Comparison of ENCODE assay signal across 9 mouse cellular contexts in genomic region chr19:25445054-25445453, GRCm38 (mm10).
DNase-seq lines count a peak whose midpoint lies in the region; ATAC-seq and TF ChIP-seq lines count a peak whose summit lies in the region.
"Had no signal": no experiment of that assay in that cellular context is flagged by ENCODE, and none has a peak within 500 bp of the region (broad histone marks: within the 10 kb centered on the region; RNA-seq: fewer than 3 reads in every experiment).

No protein-coding gene starts in this region.

- no peak for ATAC-seq in midbrain, embryonic 14.5 days (ENCODE audit: low FRiP score, low TSS enrichment)
- no peak for ATAC-seq in midbrain, embryonic 16.5 days
- peak; percentile 67 for ATAC-seq in erythroblast, adult 5-6 weeks (replicated peaks; ENCODE audit: low FRiP score, poor library complexity, severe bottlenecking)
- ATAC-seq in liver, embryonic 14.5 days (ENCODE audit: insufficient read depth), result no peak

- WGBS in midbrain, embryonic 14.5 days, result 23% methylated on average over 7 of the region's 7 CpGs
- 22% methylated on average over 7 of the region's 7 CpGs for WGBS in midbrain, embryonic 16.5 days
- WGBS in bone marrow, adult 2 months, result 21% methylated on average over 7 of the region's 7 CpGs
- WGBS in liver, embryonic 14.5 days (ENCODE audit: insufficient replicate concordance), result 19% methylated on average over 7 of the region's 7 CpGs

- no peaks in the 10 kb centered on the region for H3K9me3 ChIP-seq in midbrain, embryonic 14.5 days (ENCODE audit: control insufficient read depth, low read length)
- no peaks in the 10 kb centered on the region for H3K9me3 ChIP-seq in midbrain, embryonic 16.5 days (replicated peaks; ENCODE audit: control insufficient read depth, low read length, poor library complexity, severe bottlenecking)
- H3K9me3 ChIP-seq in liver, embryonic 14.5 days (ENCODE audit: control insufficient read depth, low read length), result no peaks in the 10 kb centered on the region
- H3K9me3 ChIP-seq: heart, embryonic 15.5 days had no signal

- H3K9ac ChIP-seq in midbrain, embryonic 14.5 days (replicated peaks; ENCODE audit: low read length), result no peak overlapping the region
- no peak overlapping the region for H3K9ac ChIP-seq in midbrain, embryonic 16.5 days (ENCODE audit: low read depth, low read length)
- no peak overlapping the region for H3K9ac ChIP-seq in liver, embryonic 14.5 days (replicated peaks)
- H3K9ac ChIP-seq: heart, embryonic 15.5 days had no signal

- H3K36me3 ChIP-seq in midbrain, embryonic 14.5 days (ENCODE audit: control insufficient read depth, insufficient read depth, low read length), result no peaks in the 10 kb centered on the region
- no peaks in the 10 kb centered on the region for H3K36me3 ChIP-seq in midbrain, embryonic 16.5 days (ENCODE audit: control insufficient read depth, insufficient read depth, low read length)
- no peaks in the 10 kb centered on the region for H3K36me3 ChIP-seq in liver, embryonic 14.5 days (replicated peaks; ENCODE audit: control insufficient read depth, insufficient read depth, low read depth)
- H3K36me3 ChIP-seq: heart, embryonic 15.5 days had no signal

- H3K27me3 ChIP-seq in midbrain, embryonic 14.5 days (ENCODE audit: control insufficient read depth, insufficient read depth, low read length), result no peaks in the 10 kb centered on the region
- H3K27me3 ChIP-seq in midbrain, embryonic 16.5 days (ENCODE audit: control insufficient read depth, insufficient read depth, low read depth, low read length), result peaks cover 3% of the 10 kb centered on the region; the same call in 1 of the 2 replicates
- H3K27me3 ChIP-seq in liver, embryonic 14.5 days (ENCODE audit: control insufficient read depth, insufficient read depth, low read length), result no peaks in the 10 kb centered on the region

- H3K4me3 ChIP-seq in midbrain, embryonic 14.5 days (replicated peaks; ENCODE audit: low read depth, low read length), result no peak overlapping the region
- H3K4me3 ChIP-seq in midbrain, embryonic 16.5 days (ENCODE audit: low read depth, low read length), result no peak overlapping the region
- no peak overlapping the region for H3K4me3 ChIP-seq in bone marrow, adult 2 months (replicated peaks; ENCODE audit: control insufficient read depth, low read depth, low read length)
- no peak overlapping the region for H3K4me3 ChIP-seq in liver, embryonic 14.5 days (ENCODE audit: insufficient read depth in 1 of 2, low read depth in 2 of 2, low read length in 2 of 2)
- H3K4me3 ChIP-seq: heart, embryonic 15.5 days had no signal

- H3K4me2 ChIP-seq in midbrain, embryonic 14.5 days (ENCODE audit: low read length), result no peak overlapping the region
- no peak overlapping the region for H3K4me2 ChIP-seq in midbrain, embryonic 16.5 days (ENCODE audit: low read length)
- no peak overlapping the region for H3K4me2 ChIP-seq in liver, embryonic 14.5 days (ENCODE audit: low read depth)
- H3K4me2 ChIP-seq: heart, embryonic 15.5 days had no signal

- no peak for TF ChIP-seq POLR2A in bone marrow, adult 2 months (IDR thresholded peaks at IDR 0.05; ENCODE audit: borderline replicate concordance, control insufficient read depth, low read depth, low read length)

- TF ChIP-seq CTCF in bone marrow, adult 2 months (IDR thresholded peaks at IDR 0.05; ENCODE audit: control insufficient read depth, insufficient read depth, low read length), result peak; percentile 55
- peak; percentile 85 for TF ChIP-seq CTCF in liver, embryonic 14.5 days (IDR thresholded peaks at IDR 0.05; ENCODE audit: low read depth)

- H3K27ac ChIP-seq in midbrain, embryonic 14.5 days (replicated peaks; ENCODE audit: low read depth, low read length), result no peak overlapping the region
- H3K27ac ChIP-seq in midbrain, embryonic 16.5 days (ENCODE audit: low read length), result no peak overlapping the region
- H3K27ac ChIP-seq in bone marrow, adult 2 months (ENCODE audit: control insufficient read depth, insufficient read depth, low read depth, low read length, poor library complexity), result no peak overlapping the region
- H3K27ac ChIP-seq in liver, embryonic 14.5 days, result no peak overlapping the region
- H3K27ac ChIP-seq: heart, embryonic 15.5 days had no signal

- peak; percentile 89 for DNase-seq in midbrain, embryonic 14.5 days
- DNase-seq in kidney, adult 9 months, result peak; percentile 87
- peak; percentile 20 to 33 (median 22) for DNase-seq in liver, embryonic 14.5 days (ENCODE audit: low read depth in 3 of 3, low spot score in 3 of 3)
- DNase-seq in right cerebral cortex, adult 18-20 months, result peak; percentile 69
- no peak for DNase-seq in MN1 (ENCODE audit: low spot score)

- no peak for TF ChIP-seq EP300 in liver, embryonic 14.5 days (IDR thresholded peaks at IDR 0.05; ENCODE audit: low read depth)

- no peaks in the 10 kb centered on the region for H3K4me1 ChIP-seq in midbrain, embryonic 14.5 days (ENCODE audit: control insufficient read depth, insufficient read depth, low read length)
- H3K4me1 ChIP-seq in midbrain, embryonic 16.5 days (ENCODE audit: control insufficient read depth, insufficient read depth, low read length), result no peaks in the 10 kb centered on the region
- no peaks in the 10 kb centered on the region; the same call in 1 of the 2 replicates for H3K4me1 ChIP-seq in bone marrow, adult 2 months (ENCODE audit: control insufficient read depth, insufficient read depth, low read length)
- H3K4me1 ChIP-seq in liver, embryonic 14.5 days (replicated peaks; ENCODE audit: control insufficient read depth in 2 of 2, insufficient read depth in 2 of 2, low read length in 1 of 2), result no peaks in the 10 kb centered on the region
